Mouse (Mus musculus): ENCODE results near the gene Iqgap1.

Gene Iqgap1

GRCm38 (mm10) chr7:80843176-80843575 is 17.4 kb upstream of the Iqgap1 start:
- no peak for DNase-seq

- no peak for DNase-seq
These were observed 16.4 kb upstream of the Iqgap1 start for GRCm38 (mm10) chr7:80842132-80842531.

- no peak for DNase-seq
These were observed 15.2 kb upstream of the Iqgap1 start for GRCm38 (mm10) chr7:80840937-80841336.

GRCm38 (mm10) chr7:80840241-80840640 is 14.5 kb upstream of the Iqgap1 start:
- DNase-seq, result no peak

- no peak for DNase-seq
These were observed 14.0 kb upstream of the Iqgap1 start for GRCm38 (mm10) chr7:80839755-80840154.

GRCm38 (mm10) chr7:80838247-80838646 is 12.5 kb upstream of the Iqgap1 start:
- no peak for DNase-seq

- peak; percentile 45 for DNase-seq
These were observed 12.0 kb upstream of the Iqgap1 start for GRCm38 (mm10) chr7:80837736-80838135.

- DNase-seq, result no peak
These were observed 10.3 kb upstream of the Iqgap1 start for GRCm38 (mm10) chr7:80835984-80836652.

- no peak for DNase-seq
These were observed 8.1 kb upstream of the Iqgap1 start for GRCm38 (mm10) chr7:80833651-80834532.

- peak; percentile 80 for DNase-seq
These were observed 7.3 kb upstream of the Iqgap1 start for GRCm38 (mm10) chr7:80832996-80833650.

- DNase-seq, result peak; percentile 79
These were observed 6.4 kb upstream of the Iqgap1 start for GRCm38 (mm10) chr7:80832191-80832590.

GRCm38 (mm10) chr7:80830193-80830803 is 4.5 kb upstream of the Iqgap1 start:
- DNase-seq, result no peak

- peak; percentile 61 for DNase-seq
These were observed 2.5 kb upstream of the Iqgap1 start for GRCm38 (mm10) chr7:80828146-80828860.

- no peak for DNase-seq
These were observed 1.7 kb downstream of the Iqgap1 start for GRCm38 (mm10) chr7:80823875-80824682.

- no peak for DNase-seq
These were observed 2.5 kb downstream of the Iqgap1 start for GRCm38 (mm10) chr7:80823267-80823666.

- no peak for DNase-seq
These were observed 4.9 kb downstream of the Iqgap1 start for GRCm38 (mm10) chr7:80820838-80821237.

- no peak for DNase-seq
These were observed 9.1 kb downstream of the Iqgap1 start for GRCm38 (mm10) chr7:80816641-80817040.

- DNase-seq, result no peak
These were observed 12.4 kb downstream of the Iqgap1 start for GRCm38 (mm10) chr7:80813397-80813796.

GRCm38 (mm10) chr7:80806331-80806730 is 19.4 kb downstream of the Iqgap1 start:
- no peak for DNase-seq

GRCm38 (mm10) chr7:80803173-80803872 is 22.5 kb downstream of the Iqgap1 start:
- DNase-seq, result peak; percentile 98

All from kidney, postnatal 10 days (tissue).